Mouse (Mus musculus) lung, postnatal 10 days (tissue): Measurements from ENCODE around the gene Bpifa6.
A peak's percentile ranks its signal among the peaks of the same experiment; 100 is the strongest.
"Not testable (repeated sequence)": the region's sequence is repeated elsewhere in the genome, so short reads cannot be mapped to it uniquely, and the experiment has no call there.

Source experiments
- DNase-seq: peaks from one replicate; pipeline ENCODE4 v3.0.0; 2021

Gene Bpifa6

DNA sequence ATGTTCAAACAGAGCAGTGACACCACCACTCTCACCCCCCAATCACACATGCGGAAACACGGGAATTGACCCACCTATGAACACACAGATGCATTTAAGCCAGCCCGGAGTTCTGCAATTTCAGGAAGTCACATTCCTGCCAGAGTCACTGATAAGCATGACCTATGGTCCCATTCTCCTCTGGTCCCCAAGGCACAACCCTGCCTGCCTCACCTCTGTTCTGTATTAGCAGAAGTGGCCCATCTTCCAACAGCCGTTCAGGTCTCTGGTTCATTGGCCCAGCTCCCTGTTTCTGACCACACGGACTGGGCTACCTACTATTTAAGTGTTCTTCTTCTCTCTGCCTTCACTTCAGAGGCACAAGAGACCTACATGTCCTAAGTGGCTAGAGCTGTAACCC, at the start of gene Bpifa6:
Gene Bpifa6 (plus strand): TSS at position 364 of the 400 bp plus-strand sequence.
- DNase-seq: no peak

DNA sequence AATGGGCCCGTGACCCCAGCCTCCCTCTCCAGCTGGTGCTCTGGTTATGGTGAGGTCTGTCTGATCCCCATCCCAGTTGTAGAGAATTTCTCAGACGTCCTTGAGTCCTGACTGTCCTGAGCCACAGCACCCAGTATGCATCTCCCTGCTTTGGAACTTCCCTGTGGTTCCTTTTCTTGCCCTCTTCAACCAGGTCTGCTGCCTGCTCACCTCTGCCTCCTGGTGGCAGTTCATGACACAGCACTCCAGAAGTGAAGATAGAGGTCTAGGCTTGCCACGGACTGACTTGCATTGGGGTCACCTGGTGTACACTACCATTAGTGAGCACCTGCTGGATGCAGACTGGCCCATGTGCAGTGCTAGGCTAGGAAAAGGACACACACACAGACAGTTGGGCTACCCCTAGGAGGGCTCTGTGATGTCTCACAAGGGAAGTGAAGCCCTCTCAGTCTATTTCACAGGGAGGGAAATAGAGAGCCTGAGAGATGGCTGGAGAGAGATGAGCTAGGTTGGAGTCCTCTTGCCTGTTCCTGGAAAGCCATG, 44.8 kb upstream of the Bpifa6 start:
- peak; percentile 55 for DNase-seq

DNA sequence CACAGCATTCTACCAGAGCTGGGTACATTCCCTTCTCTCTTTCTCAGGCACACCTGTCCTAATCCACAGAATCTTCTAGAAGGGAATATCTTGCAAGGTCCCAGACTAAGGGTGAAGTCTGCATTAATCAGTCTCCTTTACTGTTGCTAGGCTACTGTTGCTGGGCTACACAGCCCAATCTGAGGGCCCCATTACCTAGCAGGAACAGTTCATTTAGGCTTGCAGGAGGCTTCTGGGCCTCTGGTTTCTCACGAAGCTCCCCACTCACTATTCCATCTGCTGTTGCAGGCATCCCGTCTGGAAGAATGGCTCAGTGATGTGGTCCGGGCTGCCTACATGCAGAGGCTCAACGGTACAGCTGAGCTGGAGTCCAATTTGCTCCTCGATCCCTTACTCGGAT, 43.6 kb upstream of the Bpifa6 start:
- DNase-seq: no peak

DNA sequence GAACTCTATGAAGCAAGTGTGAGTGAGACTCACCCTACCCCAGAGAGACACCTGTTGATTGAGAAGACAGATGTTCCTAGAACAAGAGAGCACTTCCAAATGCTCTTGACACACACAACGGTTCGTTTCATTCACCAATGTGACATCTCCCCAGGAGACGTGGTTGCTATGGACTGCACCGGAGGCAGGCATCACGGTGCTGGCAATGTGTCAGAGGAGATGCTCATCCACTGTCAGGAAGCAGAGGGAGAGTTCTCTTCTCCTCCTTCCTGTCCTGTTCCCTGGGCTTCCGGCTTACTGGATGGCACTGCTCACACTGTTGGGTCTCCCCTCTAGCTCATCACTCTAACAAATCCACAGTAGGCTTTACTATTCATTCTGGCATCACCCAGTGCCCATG, 41.4 kb upstream of the Bpifa6 start:
- no peak for DNase-seq

DNA sequence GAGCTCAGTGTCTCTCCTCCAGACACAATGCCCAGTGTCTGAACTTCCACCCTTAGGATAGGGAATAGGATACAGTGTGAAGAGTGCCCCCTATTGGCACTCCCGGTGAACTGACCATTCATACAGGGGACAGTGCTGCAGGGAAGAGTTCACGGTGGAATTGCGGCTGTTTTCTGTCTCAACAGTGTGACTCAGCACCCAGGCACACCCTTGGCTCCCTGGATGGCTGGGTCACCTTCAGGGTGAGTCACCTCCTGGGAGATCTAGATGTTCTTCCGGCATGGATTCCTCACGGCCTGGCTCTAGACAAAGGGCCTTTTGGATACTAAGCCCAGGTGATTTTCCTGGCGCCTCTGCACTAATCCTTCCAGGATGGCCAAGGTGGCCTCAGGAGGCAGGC, 39.4 kb upstream of the Bpifa6 start:
- no peak for DNase-seq

DNA sequence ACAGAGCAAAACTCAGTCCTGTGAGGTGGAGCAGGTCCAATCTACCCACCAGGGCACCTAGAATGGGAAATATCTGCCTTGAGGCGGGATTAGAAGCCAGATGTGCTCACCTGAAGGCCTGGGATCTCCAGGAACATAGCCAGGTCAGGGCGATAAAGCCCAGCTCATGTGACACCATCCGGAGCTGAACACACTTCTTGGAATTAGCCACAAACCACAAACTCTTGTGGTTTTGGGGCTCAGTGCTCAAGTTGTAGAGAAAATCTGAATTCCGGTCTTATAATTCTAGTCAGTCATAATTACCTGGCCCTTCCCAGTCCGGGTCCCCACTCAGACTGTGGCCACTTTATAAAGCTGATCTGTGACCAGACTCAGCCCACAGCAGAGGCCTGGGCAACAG, 36.9 kb upstream of the Bpifa6 start, which contains the start of gene Bpifb4:
Gene Bpifb4 (plus strand): TSS at position 370 of the 400 bp plus-strand sequence.
- DNase-seq: no peak

DNA sequence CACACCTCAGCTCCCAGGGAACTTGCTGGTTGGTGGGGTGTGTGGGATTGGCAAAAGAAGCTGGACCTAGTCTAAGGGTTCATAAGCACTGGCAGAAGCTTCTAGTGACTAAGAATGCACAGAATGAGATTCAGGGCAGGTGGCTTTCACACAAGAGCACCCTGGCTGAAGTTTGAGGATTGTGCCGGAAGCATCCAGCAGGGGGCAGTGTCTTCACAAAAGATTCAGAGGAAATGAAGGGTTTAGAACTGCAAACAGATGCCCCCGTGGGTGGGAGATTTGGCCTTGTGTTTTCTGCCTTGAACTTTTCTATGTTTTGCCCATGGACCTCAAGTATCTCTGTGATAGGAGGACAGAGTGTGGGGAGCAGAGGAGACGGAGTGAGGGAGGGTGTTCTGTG, 31.2 kb upstream of the Bpifa6 start:
- DNase-seq: peak; percentile 65

DNA sequence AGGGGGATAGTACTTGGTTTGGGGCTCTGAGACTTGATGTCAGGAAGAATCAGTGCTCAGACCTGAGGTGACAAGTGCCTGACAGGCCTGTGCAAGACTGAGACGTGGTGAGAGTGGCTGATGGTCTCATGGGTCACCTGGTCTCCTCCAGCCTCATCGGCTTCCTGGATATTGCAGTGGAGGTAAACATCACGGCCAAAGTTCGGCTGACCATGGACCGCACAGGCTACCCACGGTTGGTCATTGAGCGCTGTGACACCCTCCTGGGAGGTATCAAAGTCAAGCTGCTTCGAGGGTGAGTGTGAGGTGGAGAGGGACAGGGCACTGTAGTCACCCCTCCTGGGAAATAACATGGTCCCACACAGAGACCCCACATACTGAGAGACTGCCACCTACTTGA, 30.2 kb upstream of the Bpifa6 start:
- DNase-seq: no peak

DNA sequence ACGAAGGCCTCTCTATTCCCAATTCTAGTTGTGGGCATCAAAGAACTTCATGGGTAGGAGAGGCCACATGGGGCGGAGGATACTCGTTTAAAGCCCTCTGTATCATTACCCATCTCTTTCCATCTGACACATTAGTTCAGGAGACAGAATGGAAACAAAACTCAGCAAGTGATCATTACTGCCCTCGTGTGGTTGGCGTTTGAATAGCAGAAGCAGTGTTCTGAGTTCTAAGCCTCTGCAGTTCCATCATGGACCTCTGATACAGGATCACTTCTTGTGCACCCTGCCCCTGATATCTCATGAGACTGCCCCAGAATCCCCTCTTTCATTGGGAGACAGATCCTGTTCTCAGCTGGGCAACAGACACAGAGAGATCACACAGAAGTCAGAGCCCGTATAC, 21.8 kb upstream of the Bpifa6 start:
- peak; percentile 70 for DNase-seq

DNA sequence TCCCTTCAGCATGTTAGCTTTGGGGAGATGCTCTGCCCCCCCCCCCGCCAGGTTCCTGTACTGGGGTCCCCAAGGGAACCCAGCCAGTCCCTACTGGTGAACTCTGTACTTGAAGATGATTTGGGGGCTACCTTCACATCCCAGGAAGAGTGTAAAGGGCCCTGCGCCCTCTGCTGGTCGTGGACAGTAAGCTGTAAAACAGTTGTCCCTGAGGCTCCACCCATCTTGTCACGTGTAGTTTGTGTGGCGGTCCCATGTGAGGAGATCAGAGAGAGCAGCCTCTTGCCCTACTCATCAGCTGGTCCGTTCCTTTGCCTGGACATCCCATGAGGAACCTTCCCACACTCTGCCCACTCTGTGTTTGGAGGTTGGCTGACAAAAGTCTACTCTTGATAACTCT, 20.9 kb upstream of the Bpifa6 start:
- DNase-seq: peak; percentile 60

DNA sequence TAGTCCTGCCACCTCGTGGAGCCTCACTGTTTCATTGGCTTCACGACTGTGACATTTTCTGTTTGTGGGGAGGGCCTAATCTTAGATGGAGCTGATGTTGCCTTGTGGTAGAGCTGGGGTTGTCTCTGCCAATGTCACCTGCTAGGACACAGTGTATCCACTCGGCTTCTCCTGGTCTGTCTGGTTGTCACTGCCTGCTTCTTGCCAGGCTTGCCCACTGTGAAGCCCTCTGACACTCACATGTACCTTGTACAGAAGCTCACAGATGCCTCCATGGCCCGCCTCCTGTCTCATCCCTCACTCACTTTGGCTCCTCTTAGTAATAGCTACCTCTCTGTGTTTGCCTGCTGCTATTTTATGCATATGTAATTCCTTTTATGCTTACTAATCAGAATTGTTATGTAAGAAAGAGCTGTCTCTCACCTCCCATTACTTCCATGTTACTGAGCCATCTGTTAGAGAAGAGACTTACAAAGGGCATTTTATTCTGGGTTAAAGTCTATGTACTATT, 11.9 kb upstream of the Bpifa6 start:
- DNase-seq: no peak

DNA sequence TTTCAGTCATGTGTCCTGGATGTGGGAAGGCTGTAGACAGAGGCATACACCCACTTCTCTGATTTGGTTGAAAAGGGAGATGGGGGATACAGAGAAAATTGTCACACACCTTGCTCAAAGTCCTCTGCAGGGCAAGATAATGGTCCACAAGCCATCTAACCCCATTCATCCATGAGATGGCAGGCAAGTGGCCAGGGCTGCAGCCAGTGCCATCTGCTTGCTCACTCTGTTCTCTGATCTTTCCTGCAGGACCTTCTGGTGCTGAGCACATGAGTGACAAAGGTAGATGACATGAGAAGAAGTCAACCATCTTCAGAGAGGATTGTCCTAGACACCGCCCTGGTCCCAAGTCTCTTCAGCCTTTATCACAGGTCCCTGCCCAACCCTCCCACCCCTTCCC, 11.4 kb upstream of the Bpifa6 start:
- DNase-seq: no peak

DNA sequence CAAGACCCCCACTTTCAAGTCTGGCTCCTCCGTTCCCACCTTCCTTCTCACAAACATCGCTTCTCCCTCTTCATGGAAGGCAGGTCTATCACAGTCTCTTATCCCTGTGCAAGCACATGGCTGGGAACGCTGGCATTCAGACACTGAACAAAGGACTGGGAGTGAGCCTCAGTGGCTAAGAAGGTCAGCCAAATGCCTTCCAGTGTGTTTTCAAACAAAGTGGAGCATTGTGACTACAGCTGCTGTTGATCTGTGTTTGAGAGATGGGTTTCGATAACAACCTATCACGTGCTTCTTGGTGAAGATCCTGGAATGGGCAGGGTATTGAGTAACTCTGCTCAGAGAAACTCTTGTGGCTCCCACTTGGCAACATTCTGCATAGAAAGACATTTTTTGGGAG, 4.5 kb upstream of the Bpifa6 start:
- DNase-seq: peak; percentile 40

DNA sequence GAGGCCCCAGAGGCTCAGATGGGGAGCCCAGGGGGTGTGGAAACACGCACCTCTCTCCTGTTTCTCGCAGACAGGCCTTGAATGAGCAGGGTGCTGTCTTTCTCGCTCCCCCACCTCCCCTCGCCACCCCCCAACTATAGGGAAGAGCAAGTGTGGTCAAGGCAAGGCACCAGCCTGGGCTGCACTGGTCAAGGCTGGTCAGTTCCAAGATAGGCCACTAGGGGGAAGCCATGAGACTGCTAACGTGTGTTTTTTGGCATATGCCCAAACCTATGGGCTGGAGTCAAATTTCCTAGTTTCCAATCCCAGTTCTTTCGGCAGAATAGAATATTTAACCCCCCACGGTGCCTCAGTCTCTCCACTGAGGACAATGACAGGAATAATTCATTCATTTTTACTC, 21.0 kb downstream of the Bpifa6 start:
- peak; percentile 87 for DNase-seq

DNA sequence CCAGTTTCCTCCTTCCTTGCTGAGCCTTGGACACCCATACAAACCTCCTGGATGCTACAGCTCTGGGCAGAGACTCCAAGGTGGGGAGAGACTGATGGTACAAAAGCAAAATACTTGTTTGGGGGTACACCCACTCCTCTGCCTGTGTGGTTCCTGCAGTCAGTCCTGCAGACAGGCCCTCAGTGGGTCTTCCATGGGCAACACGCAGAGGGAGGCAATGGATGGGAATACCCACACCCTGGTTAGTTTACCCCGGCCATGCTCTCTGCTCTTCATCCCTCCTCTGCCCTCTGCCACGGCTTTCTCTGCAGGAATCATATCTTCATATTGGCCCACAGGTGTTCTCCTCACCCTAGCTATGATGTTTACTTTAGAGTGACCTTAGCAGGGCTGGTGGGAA, 25.8 kb downstream of the Bpifa6 start:
- no peak for DNase-seq

DNA sequence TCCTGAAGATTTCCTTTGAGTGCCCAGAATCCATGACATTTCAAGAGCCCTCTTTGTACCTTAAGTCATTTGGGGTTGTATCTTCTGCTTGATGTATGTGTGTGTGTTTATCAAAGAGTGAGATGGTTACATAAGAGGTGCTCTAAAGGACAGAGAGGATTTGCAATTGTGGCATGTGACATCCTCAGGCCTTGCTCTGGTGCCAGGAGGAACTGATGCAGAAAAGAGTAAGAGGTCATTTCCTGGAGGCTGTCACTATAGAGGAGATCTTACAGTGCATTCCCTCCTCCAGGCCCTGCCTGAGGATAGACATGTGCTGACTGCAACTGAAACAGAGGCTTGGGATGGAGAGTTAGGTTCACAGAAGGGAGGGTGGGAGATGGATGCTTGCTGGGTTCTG, 26.3 kb downstream of the Bpifa6 start:
- DNase-seq: peak; percentile 7

DNA sequence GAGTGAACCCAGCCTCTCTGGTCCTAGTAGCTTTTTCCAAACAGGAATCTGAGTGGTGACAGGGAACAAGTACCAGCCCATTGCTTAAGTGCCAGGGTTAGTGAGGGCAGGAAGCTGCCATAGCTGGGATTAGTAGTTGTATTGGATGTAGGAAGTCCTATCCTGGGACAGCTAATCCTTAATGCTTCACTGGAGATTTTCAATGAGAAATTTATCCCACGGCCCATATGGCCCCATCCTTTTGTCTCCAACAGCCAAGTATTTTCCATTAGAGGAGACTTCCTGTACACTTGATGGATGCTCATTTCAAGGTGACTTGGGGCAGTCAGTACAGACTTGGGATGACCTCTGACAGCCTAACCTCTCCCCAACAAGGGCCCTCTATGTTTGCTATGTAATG, 29.7 kb downstream of the Bpifa6 start:
- no peak for DNase-seq

DNA sequence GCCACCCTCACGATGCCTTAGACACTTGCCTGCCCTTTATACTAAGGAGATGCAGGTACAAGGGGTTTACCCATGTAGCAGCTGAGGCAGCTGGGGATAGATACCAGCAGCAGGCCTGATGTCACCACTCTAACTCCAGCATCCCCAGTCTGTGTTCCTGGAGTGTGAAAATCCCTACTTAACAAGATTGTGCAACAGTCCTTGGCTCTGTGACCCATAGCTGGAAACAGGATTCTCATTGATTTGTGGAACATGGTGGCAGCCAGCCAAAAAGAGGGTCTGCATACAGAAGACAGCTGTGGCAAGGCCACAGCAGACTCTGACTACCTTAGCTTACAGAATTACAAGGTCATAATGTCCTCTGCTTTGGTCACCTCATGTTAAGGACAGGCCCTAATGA, 30.3 kb downstream of the Bpifa6 start:
- peak; percentile 20 for DNase-seq

DNA sequence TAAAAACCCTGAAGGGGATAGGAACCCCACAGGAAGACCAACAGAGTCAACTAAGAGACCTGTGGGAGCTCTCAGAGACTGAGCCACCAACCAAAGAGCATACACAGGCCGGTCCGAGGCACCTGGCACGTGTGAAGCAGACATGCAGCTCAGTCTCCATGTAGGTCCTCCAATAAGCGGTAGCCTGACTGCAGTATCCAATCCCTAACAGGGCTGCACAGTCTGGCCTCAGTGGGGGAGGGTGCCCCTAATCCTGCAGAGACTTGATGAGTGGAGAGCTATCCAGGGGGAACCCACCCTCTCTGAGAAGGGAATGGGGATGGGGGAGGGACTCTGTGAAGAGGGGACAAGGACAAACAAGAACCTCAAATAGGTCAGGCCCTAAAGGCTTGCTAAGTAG, 31.0 kb downstream of the Bpifa6 start:
- no peak for DNase-seq

DNA sequence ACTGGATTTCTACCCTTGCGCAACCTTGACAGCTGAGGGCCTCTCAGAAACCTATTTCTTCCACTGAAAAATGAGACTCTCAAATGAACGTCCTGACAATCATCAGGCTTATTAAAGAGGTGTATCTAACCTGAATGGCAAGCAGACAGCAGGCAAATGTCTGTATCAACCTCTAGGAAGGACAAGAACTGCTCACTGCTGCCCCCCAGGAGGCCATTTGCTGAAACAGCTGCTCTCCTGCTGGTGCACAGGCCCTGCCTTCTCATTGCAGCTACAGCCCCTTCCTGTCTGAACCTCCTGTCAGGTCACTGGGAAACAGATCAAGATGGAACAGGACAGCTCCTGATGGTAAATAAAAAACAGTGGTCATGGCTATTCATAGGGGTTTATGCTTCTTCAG, 31.6 kb downstream of the Bpifa6 start:
- no peak for DNase-seq

DNA sequence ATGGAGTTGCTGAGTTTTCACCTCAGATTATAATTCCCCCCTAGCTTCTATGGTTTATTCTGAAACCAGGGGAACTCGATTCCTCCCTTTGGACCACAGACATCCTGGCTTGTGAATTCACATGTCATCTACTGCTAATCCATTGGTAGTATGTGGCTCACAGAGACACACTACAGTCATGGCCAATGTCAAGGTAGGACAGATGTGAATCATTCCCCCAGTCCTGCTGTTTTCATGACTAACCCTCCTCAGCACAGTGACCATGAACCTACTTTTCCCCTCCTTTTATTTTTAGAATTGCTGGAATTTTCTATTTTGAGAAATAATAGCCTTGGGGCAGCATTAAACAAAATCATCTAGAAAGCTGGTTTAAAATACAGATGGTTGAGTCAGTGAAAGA, 32.6 kb downstream of the Bpifa6 start:
- DNase-seq: no peak

DNA sequence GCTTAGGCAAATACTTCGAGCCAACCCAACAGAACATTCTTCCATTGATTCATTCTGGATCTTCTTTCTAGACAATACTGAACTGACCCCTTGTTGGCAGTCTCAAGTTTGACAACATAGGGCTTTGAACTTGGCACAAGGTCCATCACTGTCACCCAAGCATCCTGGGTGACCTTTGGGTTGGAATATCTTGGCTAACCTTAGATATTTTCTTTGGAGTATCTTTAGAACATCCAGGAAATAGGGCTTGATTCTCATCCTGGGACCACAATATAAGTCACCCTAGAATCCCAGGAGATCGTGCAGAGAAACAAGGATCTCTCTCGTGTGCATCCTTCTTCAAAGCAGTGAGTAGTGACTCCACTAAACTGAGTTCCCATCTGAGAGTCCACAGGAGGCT, 33.2 kb downstream of the Bpifa6 start, which contains the start of gene Bpifa2:
Gene Bpifa2 (plus strand): TSS at position 301 of the 400 bp plus-strand sequence.
- DNase-seq: no peak

DNA sequence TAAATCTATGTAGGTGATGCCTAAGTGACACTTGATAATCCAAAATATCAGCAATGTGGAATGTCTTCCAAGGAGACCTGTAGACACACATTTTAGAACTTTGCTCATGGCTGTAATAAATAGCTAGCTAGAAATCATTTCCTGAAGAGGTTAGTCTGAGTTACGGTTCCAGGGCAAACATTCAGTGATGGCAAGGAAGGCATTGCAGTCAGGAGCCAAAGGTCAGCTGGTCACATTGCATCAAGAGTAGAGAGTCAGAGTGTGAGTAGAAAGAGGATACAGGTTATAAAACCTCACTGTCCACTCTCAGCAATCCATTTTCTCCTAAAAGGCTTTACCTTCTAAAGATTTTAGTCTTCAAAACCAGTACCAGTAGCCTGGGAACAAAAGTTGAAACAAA, 43.2 kb downstream of the Bpifa6 start:
- DNase-seq: no peak

DNA sequence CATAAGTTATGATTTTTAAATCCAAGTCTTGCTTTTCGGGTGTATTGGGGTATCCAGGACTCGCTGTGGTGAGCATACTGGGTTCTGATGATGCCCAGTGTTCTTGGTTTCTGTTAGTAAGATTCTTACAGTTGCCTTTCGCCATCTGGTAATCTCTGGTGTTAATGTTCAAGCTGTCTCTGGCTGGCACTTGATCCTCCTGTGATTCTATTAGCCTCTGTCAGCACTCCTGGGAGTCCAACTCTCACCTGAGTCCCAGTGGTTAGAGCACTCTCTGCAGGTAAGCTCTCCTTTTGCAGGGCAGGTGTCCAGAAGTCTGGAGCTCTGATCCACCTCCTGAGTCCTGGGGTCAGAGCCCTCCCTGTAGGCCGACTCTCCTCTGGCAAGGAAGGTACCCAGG, 49.9 kb downstream of the Bpifa6 start:
- not testable (repeated sequence) for DNase-seq

DNA sequence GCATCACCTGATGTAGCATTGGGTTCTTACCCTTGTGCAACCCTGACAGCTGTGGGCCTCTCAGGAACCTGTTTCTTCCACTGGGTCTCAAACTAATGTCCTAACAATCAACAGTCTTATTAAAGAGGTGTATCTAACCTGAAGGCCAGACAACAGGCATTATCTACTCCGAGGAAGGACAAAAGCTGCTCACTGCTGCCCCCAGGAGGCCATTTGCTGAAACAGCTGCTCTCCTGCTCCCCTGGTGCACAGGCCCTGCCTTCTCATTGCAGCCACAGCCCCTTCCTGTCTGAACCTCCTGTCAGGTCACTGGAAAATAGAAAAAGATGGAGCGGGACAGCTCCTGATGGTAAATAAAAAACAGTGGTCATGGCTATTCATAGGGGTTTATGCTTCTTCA, 64.2 kb downstream of the Bpifa6 start:
- DNase-seq: peak; percentile 53

DNA sequence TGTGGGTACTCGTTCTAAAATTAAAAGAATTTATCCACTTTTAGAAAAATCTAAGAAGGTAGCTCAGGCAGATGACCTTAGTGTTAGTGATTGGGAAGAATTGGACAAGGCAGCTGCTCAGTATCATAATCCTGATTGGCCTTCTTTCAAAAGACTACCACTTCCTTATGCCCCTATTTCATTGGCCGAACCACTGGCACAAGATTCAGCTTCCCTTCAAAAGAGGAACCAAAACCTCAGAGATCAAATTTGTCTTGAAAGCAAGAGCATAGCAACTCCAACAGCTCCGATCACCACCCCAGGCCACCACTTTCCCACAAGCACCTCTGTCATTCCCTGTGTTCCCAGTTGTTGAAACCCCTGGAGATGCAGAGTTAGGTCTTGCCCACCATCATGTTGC, 70.0 kb downstream of the Bpifa6 start:
- DNase-seq: no peak
